Mouse (Mus musculus): ENCODE measurements around the gene Snx13.

The Snx13 gene

GRCm38 (mm10) chr12:35191698-35192425 is 144.9 kb downstream of the Snx13 start:
- DNase-seq (ENCODE audit: low spot score), result peak; percentile 93

GRCm38 (mm10) chr12:35192426-35192769 is 145.4 kb downstream of the Snx13 start:
- DNase-seq (ENCODE audit: low spot score), result no peak
